Mouse (Mus musculus) CH12.LX (cell line): ENCODE measurements at regions not wholly inside any gene's neighbourhood (a gene's known extent, or its start where the extent isn't known, plus 50 kb on each side); places are given as distances from the start of the nearest gene placed in this dataset.
A peak's percentile ranks its signal among the peaks of the same experiment; 100 is the strongest.

Experiments
- DNase-seq: peaks from one replicate; pipeline ENCODE4 v3.0.0-alpha.2; 2013; ENCODE audit errors: extremely low read depth
- H3K27ac ChIP-seq: 2 replicates; pipeline ENCODE4 v1.5.1; 2012; ENCODE audit warnings: low read depth, mild to moderate bottlenecking, control low read depth, moderate library complexity; ENCODE audit not compliant: insufficient read depth
- H3K27me3 ChIP-seq: replicated peaks from 2 replicates; pipeline ENCODE3; 2012; ENCODE audit warnings: inconsistent platforms
- H3K36me3 ChIP-seq, 2 experiments: replicated peaks in 1 of 2; 2 replicates each; pipeline versions ENCODE3 to v1.6.1; 2012; ENCODE audit warnings: inconsistent platforms in 1 of 2, low read length in 1 of 2, mild to moderate bottlenecking in 1 of 2, mixed read lengths in 1 of 2, moderate library complexity in 1 of 2; ENCODE audit not compliant: control insufficient read depth in 1 of 2, insufficient read depth in 1 of 2
- H3K4me1 ChIP-seq, 2 experiments: 2 replicates each; pipeline ENCODE4 v1.6.1; 2012; ENCODE audit warnings: inconsistent platforms in 1 of 2, moderate library complexity in 1 of 2; ENCODE audit not compliant: insufficient read depth in 2 of 2, control insufficient read depth in 1 of 2
- H3K4me2 ChIP-seq: 2 replicates; pipeline ENCODE4 v1.6.1; 2012; ENCODE audit warnings: low read depth, mild to moderate bottlenecking, control low read depth; ENCODE audit not compliant: poor library complexity, insufficient read depth, severe bottlenecking
- H3K4me3 ChIP-seq, 3 experiments: fragments of 150-350 bp in 1 of 3; sonication (generic) in 1 of 3; replicated peaks in 1 of 3; 2 replicates each; pipeline versions ENCODE3 to v1.5.1; 2011 to 2012; ENCODE audit warnings: low read depth in 2 of 3, low read length in 2 of 3, mild to moderate bottlenecking in 2 of 3, moderate library complexity in 2 of 3, control low read depth in 1 of 3, improper control_type of control experiment in 1 of 3, inconsistent platforms in 1 of 3, mixed read lengths in 1 of 3; ENCODE audit not compliant: poor library complexity in 1 of 3
- H3K79me2 ChIP-seq: replicated peaks from 2 replicates; pipeline ENCODE4 v1.6.1; 2012; ENCODE audit warnings: mild to moderate bottlenecking, moderate library complexity; ENCODE audit not compliant: control insufficient read depth, poor library complexity, insufficient read depth, severe bottlenecking; ENCODE audit errors: extremely low read depth
- H3K9ac ChIP-seq: 2 replicates; pipeline ENCODE4 v1.6.1; 2012; ENCODE audit warnings: low read depth, mild to moderate bottlenecking, control low read depth, moderate library complexity; ENCODE audit not compliant: insufficient read depth
- H3K9me3 ChIP-seq: replicated peaks from 2 replicates; pipeline ENCODE3; 2012; ENCODE audit warnings: low read length, inconsistent platforms, mixed read lengths
- BHLHE40 ChIP-seq: IDR thresholded peaks from 2 replicates; pipeline ENCODE4 v1.6.1; 2011; ENCODE audit warnings: mild to moderate bottlenecking, low read depth, low read length, improper control_type of control experiment
- CHD1 ChIP-seq: IDR thresholded peaks from 2 replicates; pipeline ENCODE4 v1.6.1; 2012; ENCODE audit warnings: low read depth, low read length, improper control_type of control experiment, inconsistent platforms
- CHD2 ChIP-seq: IDR thresholded peaks from 2 replicates; pipeline ENCODE4 v1.6.1; 2011; ENCODE audit warnings: low read length, improper control_type of control experiment
- CTCF ChIP-seq, 2 experiments: IDR thresholded peaks in 1 of 2; conservative IDR thresholded peaks in 1 of 2; 2 replicates each; pipeline ENCODE4 v1.5.1; 2011 to 2012; ENCODE audit warnings: low read depth in 2 of 2, low read length in 2 of 2, improper control_type of control experiment in 1 of 2, inconsistent platforms in 1 of 2, mild to moderate bottlenecking in 1 of 2, moderate library complexity in 1 of 2
- E2F4 ChIP-seq: IDR thresholded peaks from 2 replicates; pipeline ENCODE4 v1.6.1; 2011; ENCODE audit warnings: low read depth, low read length, improper control_type of control experiment; ENCODE audit not compliant: insufficient replicate concordance
- ELF1 ChIP-seq: IDR thresholded peaks from 2 replicates; pipeline ENCODE4 v1.6.1; 2014; ENCODE audit warnings: low read depth, mild to moderate bottlenecking, inconsistent platforms, low read length, improper control_type of control experiment
- ETS1 ChIP-seq: conservative IDR thresholded peaks from 2 replicates; pipeline ENCODE4 v1.6.1; 2012; ENCODE audit warnings: low read depth, mild to moderate bottlenecking, inconsistent platforms, low read length, improper control_type of control experiment, moderate library complexity
- HCFC1 ChIP-seq: IDR thresholded peaks from 2 replicates; pipeline ENCODE4 v1.6.1; 2012; ENCODE audit warnings: low read depth, mild to moderate bottlenecking, inconsistent platforms, low read length, improper control_type of control experiment
- IRF4 ChIP-seq: IDR thresholded peaks from 2 replicates; pipeline ENCODE4 v1.6.1; 2014; ENCODE audit warnings: low read depth, mild to moderate bottlenecking, inconsistent platforms, low read length, improper control_type of control experiment
- JUND ChIP-seq: conservative IDR thresholded peaks from 2 replicates; pipeline ENCODE4 v1.6.1; 2011; ENCODE audit warnings: low read depth, low read length, improper control_type of control experiment
- KAT2A ChIP-seq: IDR thresholded peaks from 2 replicates; pipeline ENCODE4 v1.6.1; 2012; ENCODE audit warnings: low read length, improper control_type of control experiment, inconsistent platforms; ENCODE audit not compliant: insufficient replicate concordance
- MAFK ChIP-seq: IDR thresholded peaks from 2 replicates; pipeline ENCODE4 v1.6.1; 2011; ENCODE audit warnings: low read length, improper control_type of control experiment; ENCODE audit not compliant: insufficient replicate concordance
- MAZ ChIP-seq: IDR thresholded peaks from 2 replicates; pipeline ENCODE4 v1.6.1; 2012; ENCODE audit warnings: low read depth, mild to moderate bottlenecking, inconsistent platforms, low read length, improper control_type of control experiment, moderate library complexity
- MEF2A ChIP-seq: IDR thresholded peaks from 2 replicates; pipeline ENCODE4 v1.6.1; 2014; ENCODE audit warnings: low read depth, mild to moderate bottlenecking, inconsistent platforms, low read length, improper control_type of control experiment, borderline replicate concordance
- MXI1 ChIP-seq: IDR thresholded peaks from 2 replicates; pipeline ENCODE4 v1.6.1; 2011; ENCODE audit warnings: mild to moderate bottlenecking, low read depth, low read length, improper control_type of control experiment
- MYC ChIP-seq: IDR thresholded peaks from 2 replicates; pipeline ENCODE4 v1.6.1; 2011; ENCODE audit warnings: low read depth, mild to moderate bottlenecking, improper control_type of control experiment, low read length
- NELFE ChIP-seq: IDR thresholded peaks from 2 replicates; pipeline ENCODE4 v1.6.1; 2011; ENCODE audit warnings: low read depth, low read length, improper control_type of control experiment
- NRF1 ChIP-seq: IDR thresholded peaks from 2 replicates; pipeline ENCODE4 v1.6.1; 2014; ENCODE audit warnings: low read depth, mild to moderate bottlenecking, inconsistent platforms, low read length, improper control_type of control experiment, moderate library complexity
- PAX5 ChIP-seq: IDR thresholded peaks from 2 replicates; pipeline ENCODE4 v1.6.1; 2012; ENCODE audit warnings: low read length, inconsistent platforms, mixed read lengths
- POLR2AphosphoS2 ChIP-seq: IDR thresholded peaks from 2 replicates; pipeline ENCODE4 v1.6.1; 2011; ENCODE audit warnings: low read depth, low read length, improper control_type of control experiment
- SIN3A ChIP-seq: IDR thresholded peaks from 2 replicates; pipeline ENCODE4 v1.6.1; 2012; ENCODE audit warnings: low read length, improper control_type of control experiment, inconsistent platforms
- SMC3 ChIP-seq: IDR thresholded peaks from 2 replicates; pipeline ENCODE4 v1.6.1; 2011; ENCODE audit warnings: low read depth, low read length, improper control_type of control experiment
- TBP ChIP-seq: conservative IDR thresholded peaks from 2 replicates; pipeline ENCODE4 v1.6.1; 2011; ENCODE audit warnings: low read depth, low read length, improper control_type of control experiment
- TCF12 ChIP-seq: IDR thresholded peaks from 2 replicates; pipeline ENCODE4 v1.6.1; 2014; ENCODE audit warnings: low read depth, mild to moderate bottlenecking, inconsistent platforms, low read length, improper control_type of control experiment
- UBTF ChIP-seq: IDR thresholded peaks from 2 replicates; pipeline ENCODE4 v1.6.1; 2012; ENCODE audit warnings: low read depth, mild to moderate bottlenecking, inconsistent platforms, low read length, improper control_type of control experiment, moderate library complexity
- USF1 ChIP-seq: IDR thresholded peaks from 2 replicates; pipeline ENCODE4 v1.6.1; 2014; ENCODE audit warnings: low read depth, mild to moderate bottlenecking, inconsistent platforms, low read length, improper control_type of control experiment
- USF2 ChIP-seq: conservative IDR thresholded peaks from 2 replicates; pipeline ENCODE4 v1.6.1; 2011; ENCODE audit warnings: low read depth, low read length, improper control_type of control experiment
- ZC3H11A ChIP-seq: IDR thresholded peaks from 2 replicates; pipeline ENCODE4 v1.6.1; 2012; ENCODE audit warnings: low read depth, mild to moderate bottlenecking, inconsistent platforms, low read length, improper control_type of control experiment
- ZKSCAN1 ChIP-seq: IDR thresholded peaks from 2 replicates; pipeline ENCODE4 v1.6.1; 2012; ENCODE audit warnings: low read depth, inconsistent platforms, low read length, improper control_type of control experiment, borderline replicate concordance
- ZNF384 ChIP-seq: IDR thresholded peaks from 2 replicates; pipeline ENCODE4 v1.6.1; 2012; ENCODE audit warnings: low read depth, low read length, improper control_type of control experiment, inconsistent platforms
- dilution Hi-C: fragments of 300-500 bp; cut with MboI; formaldehyde crosslinking; loops from 2 replicates; pipeline ENCODE4 v1.14.3; 2020; ENCODE audit warnings: low sequenced_read_pairs; ENCODE audit not compliant: extremely low pct_unique_long_range_greater_than_20kb, extremely low pct_ligation_motif_present
- in situ Hi-C: fragments of 300-500 bp; cut with MboI; formaldehyde crosslinking; loops from 3 replicates; pipeline ENCODE4 v1.14.3; 2019; ENCODE audit warnings: low sequenced_read_pairs, low pct_ligation_motif_present, low pct_unique_long_range_greater_than_20kb, mixed read lengths

DNA sequence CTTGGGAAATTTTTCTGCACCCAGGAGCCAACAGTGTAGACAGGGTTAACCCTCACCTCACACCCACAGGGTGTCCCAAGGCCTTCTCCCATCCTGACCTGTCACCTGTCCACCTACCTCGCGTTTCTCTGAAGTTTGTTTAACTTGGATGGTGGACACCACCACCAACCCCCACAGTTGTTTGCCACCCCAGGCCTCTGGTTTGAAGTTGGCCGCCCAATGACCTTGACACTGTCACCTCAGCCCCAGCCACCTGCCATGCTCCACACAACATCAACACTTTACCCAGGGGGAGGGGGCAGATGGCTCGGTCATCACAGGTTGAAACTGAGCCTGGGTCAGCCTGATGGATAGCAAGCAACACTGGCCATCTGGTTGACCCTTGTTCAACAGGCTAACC lies 332.7 kb upstream of the Tbx3 start:
- no peak for DNase-seq
- Histone ChIP-seq H3K36me3 (no peaks in the 10 kb centered on the region), H3K27ac (no peak overlapping the region), H3K4me1 (no peaks in the 10 kb centered on the region), H3K9ac (no peak overlapping the region), H3K4me2 (no peak overlapping the region), H3K27me3 (no peaks in the 10 kb centered on the region), H3K79me2 (no peaks in the 10 kb centered on the region), H3K9me3 (peaks cover 85% of the 10 kb centered on the region), H3K4me3 (no peak overlapping the region)
- dilution Hi-C loops (no loop called here), in situ Hi-C loops (no loop called here)
- TF ChIP-seq JUND (no peak), CTCF (conservative IDR thresholded peaks at IDR 0.05 in 1 of 2, IDR thresholded peaks at IDR 0.05 in 1 of 2; ENCODE audit: low read depth in 2 of 2, low read length in 2 of 2) (no peak), NRF1 (no peak), ETS1 (no peak), USF1 (no peak), TBP (no peak), NELFE (no peak), HCFC1 (no peak), E2F4 (no peak), CHD2 (no peak), MYC (no peak), ZC3H11A (no peak), POLR2AphosphoS2 (no peak), MAZ (no peak), SIN3A (no peak), USF2 (no peak), ZKSCAN1 (no peak), TCF12 (no peak), KAT2A (no peak)

DNA sequence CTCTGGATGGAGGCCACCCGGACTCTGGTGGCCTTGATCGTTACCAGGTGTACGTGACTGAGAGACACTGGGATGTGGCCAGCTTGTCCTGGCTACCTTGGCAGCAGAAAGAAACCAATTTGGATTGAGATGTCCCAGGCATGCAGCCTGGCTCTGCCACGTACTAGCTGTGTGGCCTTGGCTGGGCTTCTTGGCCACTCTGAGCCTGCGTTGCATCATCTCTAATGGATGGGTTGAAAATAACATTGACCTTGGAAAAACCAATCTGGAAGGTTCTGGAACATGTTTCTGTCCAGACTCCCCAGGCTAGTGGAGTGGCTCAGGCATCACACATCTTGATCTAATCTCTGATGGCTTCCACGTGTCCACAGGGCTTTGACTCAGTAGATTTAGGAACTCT lies 331.8 kb upstream of the Tbx3 start:
- no peak for TF ChIP-seq USF2
- no peak for TF ChIP-seq ELF1
- no peak for TF ChIP-seq ZNF384
- TF ChIP-seq UBTF = no peak
- no peak for TF ChIP-seq IRF4
- no peak for TF ChIP-seq MXI1
- no peak for TF ChIP-seq MAZ
- TF ChIP-seq SIN3A = no peak
- TF ChIP-seq PAX5 = no peak
- no peak for TF ChIP-seq SMC3
- no peak for TF ChIP-seq CTCF (conservative IDR thresholded peaks at IDR 0.05 in 1 of 2, IDR thresholded peaks at IDR 0.05 in 1 of 2; ENCODE audit: low read depth in 2 of 2, low read length in 2 of 2)
- TF ChIP-seq BHLHE40 = no peak
- no peak for TF ChIP-seq MAFK
- TF ChIP-seq MEF2A = no peak
- no peak for TF ChIP-seq TBP
- TF ChIP-seq KAT2A = no peak
- no peak for TF ChIP-seq ETS1
- no peak for TF ChIP-seq POLR2AphosphoS2
- TF ChIP-seq CHD1 = no peak
- TF ChIP-seq TCF12 = no peak
- Histone ChIP-seq H3K36me3 (no peaks in the 10 kb centered on the region), H3K9ac (no peak overlapping the region), H3K4me3 (peak overlapping the region in 1 of 3 experiments; percentile 20), H3K9me3 (peaks cover 80% of the 10 kb centered on the region), H3K79me2 (no peaks in the 10 kb centered on the region), H3K4me1 (no peaks in the 10 kb centered on the region), H3K4me2 (no peak overlapping the region), H3K27me3 (no peaks in the 10 kb centered on the region), H3K27ac (no peak overlapping the region)
- in situ Hi-C loops (no loop called here), dilution Hi-C loops (no loop called here)
- no peak for DNase-seq
